Mouse (Mus musculus): ENCODE data around the gene Elavl4.

The Elavl4 gene

DNA sequence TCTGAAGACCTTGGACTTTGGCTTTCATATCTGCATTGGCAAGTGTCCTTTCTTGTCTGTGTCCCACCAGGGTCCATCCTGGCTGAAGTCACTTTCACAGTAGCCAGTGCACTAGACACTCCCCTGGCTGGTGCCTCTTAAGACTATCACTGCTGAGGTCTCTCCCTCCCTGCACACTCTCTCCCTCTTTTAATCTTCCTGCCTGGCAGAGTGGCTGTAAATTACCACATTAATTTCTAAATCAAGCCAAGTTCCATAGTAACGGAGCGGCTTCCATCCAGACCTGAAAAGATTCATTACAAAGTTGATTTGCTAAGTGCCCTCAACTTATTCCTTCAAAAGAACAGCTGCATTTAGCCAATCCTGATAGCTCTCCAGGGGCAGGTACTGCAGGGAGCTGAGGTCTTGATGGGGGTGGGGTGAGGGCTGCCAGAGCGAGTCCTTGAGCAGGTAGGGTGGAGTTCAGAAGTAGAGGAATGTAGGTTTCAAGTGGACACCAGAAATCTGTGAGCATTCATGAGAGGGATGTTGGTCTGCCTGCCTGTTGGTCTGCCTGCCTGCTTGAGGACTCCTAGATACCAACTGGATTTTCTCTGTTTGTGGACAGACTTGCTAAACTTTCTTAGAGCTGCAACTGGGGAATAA is 194.1 kb downstream of the Elavl4 start:
- 57% methylated on average over 3 of the region's 3 CpGs for WGBS

DNA sequence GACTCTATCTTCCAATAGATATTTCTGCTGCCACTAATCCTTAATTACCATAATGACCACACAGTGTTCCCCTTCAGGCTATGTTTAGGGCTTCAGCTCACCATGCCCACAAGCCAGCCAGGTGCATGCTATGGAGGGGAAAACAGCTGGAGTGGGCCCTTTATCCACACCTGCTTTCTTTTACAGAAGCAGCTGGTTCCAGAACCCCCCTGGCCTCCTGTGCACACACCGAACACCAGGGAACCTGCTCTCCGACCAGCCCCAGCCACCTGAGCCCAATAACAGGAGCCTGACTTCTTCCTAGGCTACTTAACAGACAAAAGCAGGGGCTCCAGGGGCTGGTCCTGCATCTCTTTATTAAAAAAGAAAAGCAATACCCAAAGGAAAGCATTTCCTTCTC is 195.8 kb downstream of the Elavl4 start:
- WGBS = 88% methylated on average over 2 of the region's 2 CpGs

Data from cerebral cortex, adult 2 months (tissue).